Mouse (Mus musculus) c-Kit-positive CD71-positive TER-119-negative erythroid progenitor cells, embryonic 14.5 days (primary cell): ENCODE data around the gene Spock1.

Experiments used
- DNase-seq: peaks from one replicate; pipeline ENCODE4 v3.0.0-alpha.2; 2013; ENCODE audit warnings: low read depth

The Spock1 gene

GRCm38 (mm10) chr13:57908266-57908582 lies at the start of gene Spock1:
TSS of gene Spock1 (minus strand) at chr13:57908332.
- DNase-seq = peak; percentile 21

- no peak for DNase-seq
These were observed 42.0 kb upstream of the Spock1 start for GRCm38 (mm10) chr13:57950091-57950490.

- no peak for DNase-seq
These were observed 41.4 kb upstream of the Spock1 start for GRCm38 (mm10) chr13:57949513-57949912.

GRCm38 (mm10) chr13:57945197-57945596 lies 37.1 kb upstream of the Spock1 start:
- DNase-seq = no peak

GRCm38 (mm10) chr13:57944434-57944833 lies 36.3 kb upstream of the Spock1 start:
- DNase-seq = no peak

GRCm38 (mm10) chr13:57943900-57944299 lies 35.8 kb upstream of the Spock1 start:
- no peak for DNase-seq

- DNase-seq = no peak
These were observed 29.5 kb upstream of the Spock1 start for GRCm38 (mm10) chr13:57937463-57938229.

- DNase-seq = no peak
These were observed 23.9 kb upstream of the Spock1 start for GRCm38 (mm10) chr13:57931998-57932397.

GRCm38 (mm10) chr13:57931376-57931775 lies 23.2 kb upstream of the Spock1 start:
- DNase-seq = no peak

- DNase-seq = no peak
These were observed 22.6 kb upstream of the Spock1 start for GRCm38 (mm10) chr13:57930720-57931119.

GRCm38 (mm10) chr13:57930283-57930682 lies 22.2 kb upstream of the Spock1 start:
- DNase-seq = no peak

- no peak for DNase-seq
These were observed 11.8 kb upstream of the Spock1 start for GRCm38 (mm10) chr13:57919947-57920346.

- no peak for DNase-seq
These were observed 3.0 kb upstream of the Spock1 start for GRCm38 (mm10) chr13:57911171-57911570.

GRCm38 (mm10) chr13:57907428-57908265 lies 485 bp downstream of the Spock1 start:
- no peak for DNase-seq

GRCm38 (mm10) chr13:57894597-57894996 lies 13.5 kb downstream of the Spock1 start:
- DNase-seq = no peak

GRCm38 (mm10) chr13:57889708-57890107 lies 18.4 kb downstream of the Spock1 start:
- no peak for DNase-seq

- no peak for DNase-seq
These were observed 19.1 kb downstream of the Spock1 start for GRCm38 (mm10) chr13:57889050-57889449.

GRCm38 (mm10) chr13:57879817-57880216 lies 28.3 kb downstream of the Spock1 start:
- no peak for DNase-seq

GRCm38 (mm10) chr13:57878797-57879196 lies 29.3 kb downstream of the Spock1 start:
- DNase-seq = no peak

- no peak for DNase-seq
These were observed 30.4 kb downstream of the Spock1 start for GRCm38 (mm10) chr13:57877782-57878181.

- no peak for DNase-seq
These were observed 31.2 kb downstream of the Spock1 start for GRCm38 (mm10) chr13:57876966-57877365.

GRCm38 (mm10) chr13:57870058-57870457 lies 38.1 kb downstream of the Spock1 start:
- no peak for DNase-seq

- DNase-seq = peak; percentile 3
These were observed 40.5 kb downstream of the Spock1 start for GRCm38 (mm10) chr13:57867586-57867985.
